Mouse (Mus musculus) B cell, adult 67 days (primary cell): ENCODE data around the gene Commd7. TPM values are rescaled to one million over a fixed set of nuclear protein-coding genes. Genes with fewer than 3 reads are reported as not detected.

Source experiments
- total RNA-seq, 2 experiments: library from RNA; stranded (reverse); gene quantifications; 4 replicates each; pipeline ENCODE4 v1.2.4; 2023

Commd7 gene
- total RNA-seq: 10 to 100 TPM; 37.9 to 39.2 TPM

DNA sequence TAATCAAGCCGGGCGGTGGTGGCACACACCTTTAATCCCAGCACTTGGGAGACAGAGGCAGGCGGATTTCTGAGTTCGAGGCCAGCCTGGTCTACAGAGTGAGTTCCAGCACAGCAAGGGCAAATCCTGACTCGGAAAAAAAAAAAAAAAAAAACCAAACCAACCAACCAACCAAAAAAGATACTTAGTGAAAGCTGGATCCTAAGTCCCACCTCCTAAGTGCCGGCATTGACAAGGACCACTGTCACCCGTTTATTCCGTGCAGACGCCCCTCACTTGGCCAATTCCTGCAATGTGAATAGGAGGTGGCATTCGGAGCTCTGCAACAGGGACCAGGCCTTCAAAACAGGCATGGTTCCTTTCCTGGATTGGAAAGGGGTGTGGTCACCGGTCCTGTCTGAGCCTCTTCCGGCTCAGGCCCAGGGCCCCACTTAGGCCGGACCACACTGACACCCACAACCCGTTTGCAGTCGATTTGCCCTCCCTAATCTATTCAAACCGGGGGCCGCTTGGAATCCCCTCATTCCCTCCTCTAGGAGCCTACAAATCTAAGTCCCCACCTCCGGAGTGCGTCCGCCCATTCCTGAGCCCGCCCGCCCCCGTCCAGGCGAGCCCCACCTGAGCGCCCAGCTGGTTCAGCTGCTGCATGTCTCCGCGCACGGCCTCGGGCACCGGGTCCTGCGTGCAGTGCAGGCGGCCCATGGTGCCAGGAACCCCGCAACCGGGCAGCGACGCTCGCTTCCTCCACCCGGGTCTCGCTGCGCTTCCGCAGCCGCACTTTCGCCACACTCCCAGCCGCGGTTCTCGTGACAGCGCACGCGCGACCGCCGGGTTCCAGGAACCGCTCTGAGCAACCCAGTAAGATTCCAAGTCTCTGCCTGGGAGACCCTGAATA lies at the start of gene Commd7:
Gene Commd7 (minus strand): TSS at position 806 of the 895 bp plus-strand sequence.

DNA sequence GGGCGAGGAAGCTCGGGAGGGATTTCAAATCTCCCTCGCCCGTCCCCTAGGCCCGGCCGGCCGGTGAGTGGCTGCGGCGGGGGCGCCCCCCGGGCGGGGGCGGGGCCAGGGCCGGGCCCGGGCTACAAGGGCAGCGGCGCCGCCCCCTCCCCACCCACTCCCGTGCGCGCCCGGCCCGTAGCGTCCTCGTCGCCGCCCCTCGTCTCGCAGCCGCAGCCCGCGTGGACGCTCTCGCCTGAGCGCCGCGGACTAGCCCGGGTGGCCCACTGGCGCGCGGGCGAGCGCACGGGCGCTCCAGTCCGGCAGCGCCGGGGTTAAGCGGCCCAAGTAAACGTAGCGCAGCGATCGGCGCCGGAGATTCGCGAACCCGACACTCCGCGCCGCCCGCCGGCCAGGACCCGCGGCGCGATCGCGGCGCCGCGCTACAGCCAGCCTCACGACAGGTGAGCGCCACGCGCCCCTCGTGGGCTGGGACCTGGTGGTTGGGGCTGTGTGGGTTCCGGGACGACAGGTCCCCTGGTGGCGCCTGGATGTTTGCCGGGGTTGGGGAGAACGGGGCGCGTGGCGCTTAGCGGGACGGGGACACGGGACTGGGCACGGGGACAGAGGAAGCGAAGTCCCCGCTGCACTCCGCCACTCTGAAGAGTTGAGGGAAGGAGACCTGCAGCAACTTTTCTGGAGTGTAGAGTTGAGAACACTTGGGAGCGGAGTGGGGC lies 16.9 kb upstream of the Commd7 start, which contains the start of gene Dnmt3b:
Gene Dnmt3b (plus strand): TSS at position 153 of the 716 bp plus-strand sequence.

Other genes with a start within 250 kb of the Commd7 start
- not detected for gene 4930404H24Rik, start 140.0 kb downstream of the Commd7 start, total RNA-seq
- gene Nol4l, start 102.8 kb downstream of the Commd7 start, total RNA-seq: 1 to 10 TPM in 1 of 2 experiments, under 1 TPM in 1; 0.84 to 1.5 TPM
- gene Dnmt3b, start 16.7 kb upstream of the Commd7 start, total RNA-seq: 10 to 100 TPM; 10.6 to 11.5 TPM
- not detected for gene Dnmt3c, start 63.9 kb upstream of the Commd7 start, total RNA-seq
- gene Mapre1, start 108.5 kb upstream of the Commd7 start, total RNA-seq: 100 to 1,000 TPM; 139 to 146 TPM
- gene Efcab8, start 147.2 kb upstream of the Commd7 start, total RNA-seq: 1 to 10 TPM in 1 of 2 experiments, under 1 TPM in 1; 0.58 to 1.4 TPM
- gene Sun5, start 238.3 kb upstream of the Commd7 start, total RNA-seq: not detected
- not detected for gene Bpifb2, start 242.3 kb upstream of the Commd7 start, total RNA-seq